Mouse (Mus musculus) testis, postnatal 14 days (tissue): Measurements from ENCODE around the gene Ints11.
A peak's percentile ranks its signal among the peaks of the same experiment; 100 is the strongest.

ENCODE experiments used
- DNase-seq: peaks from one replicate; pipeline ENCODE4 v3.0.0; 2021; ENCODE audit warnings: low spot score

The Ints11 gene

GRCm38 (mm10) chr4:155892438-155893211 is 23.3 kb downstream of the Ints11 start:
- DNase-seq: peak; percentile 41

- no peak for DNase-seq
These were observed 23.9 kb downstream of the Ints11 start for GRCm38 (mm10) chr4:155893212-155893690.

- no peak for DNase-seq
These were observed 25.1 kb downstream of the Ints11 start for GRCm38 (mm10) chr4:155894311-155894881.

- DNase-seq: peak; percentile 31
These were observed 25.9 kb downstream of the Ints11 start for GRCm38 (mm10) chr4:155895216-155895615.

- no peak for DNase-seq
These were observed 26.5 kb downstream of the Ints11 start for GRCm38 (mm10) chr4:155895826-155896225.

- peak; percentile 3 for DNase-seq
These were observed 27.1 kb downstream of the Ints11 start for GRCm38 (mm10) chr4:155896461-155896860.

- DNase-seq: no peak
These were observed 29.0 kb downstream of the Ints11 start for GRCm38 (mm10) chr4:155898318-155898717.

- peak; percentile 5 for DNase-seq
These were observed 30.0 kb downstream of the Ints11 start for GRCm38 (mm10) chr4:155899355-155899754.

- peak; percentile 12 for DNase-seq
These were observed 31.9 kb downstream of the Ints11 start for GRCm38 (mm10) chr4:155901205-155901604.

GRCm38 (mm10) chr4:155903246-155903645 is 33.9 kb downstream of the Ints11 start:
- DNase-seq: no peak

GRCm38 (mm10) chr4:155904318-155905102 is 35.2 kb downstream of the Ints11 start:
- no peak for DNase-seq

GRCm38 (mm10) chr4:155905634-155906033 is 36.3 kb downstream of the Ints11 start:
- peak; percentile 4 for DNase-seq

GRCm38 (mm10) chr4:155906125-155906524 is 36.8 kb downstream of the Ints11 start:
- DNase-seq: peak; percentile 4

GRCm38 (mm10) chr4:155907003-155907402 is 37.7 kb downstream of the Ints11 start:
- DNase-seq: no peak

GRCm38 (mm10) chr4:155908281-155908680 is 38.9 kb downstream of the Ints11 start:
- no peak for DNase-seq

GRCm38 (mm10) chr4:155908751-155909150 is 39.4 kb downstream of the Ints11 start:
- DNase-seq: no peak

- DNase-seq: no peak
These were observed 62.7 kb downstream of the Ints11 start for GRCm38 (mm10) chr4:155932031-155932430.
